Mouse (Mus musculus) olfactory bulb, adult 2 months (tissue): ENCODE results near the gene Arrb1.

Experiments
- CTCF ChIP-seq: fragments of 200-500 bp; IDR thresholded peaks from 2 replicates; pipeline ENCODE4 v1.5.1; 2012; ENCODE audit warnings: low read depth, mild to moderate bottlenecking, low read length, moderate library complexity; ENCODE audit not compliant: insufficient read depth
- POLR2A ChIP-seq: fragments of 200-500 bp; IDR thresholded peaks from 2 replicates; pipeline ENCODE4 v1.6.1; 2012; ENCODE audit warnings: mild to moderate bottlenecking, low read depth, low read length, moderate library complexity; ENCODE audit not compliant: insufficient read depth

DNA sequence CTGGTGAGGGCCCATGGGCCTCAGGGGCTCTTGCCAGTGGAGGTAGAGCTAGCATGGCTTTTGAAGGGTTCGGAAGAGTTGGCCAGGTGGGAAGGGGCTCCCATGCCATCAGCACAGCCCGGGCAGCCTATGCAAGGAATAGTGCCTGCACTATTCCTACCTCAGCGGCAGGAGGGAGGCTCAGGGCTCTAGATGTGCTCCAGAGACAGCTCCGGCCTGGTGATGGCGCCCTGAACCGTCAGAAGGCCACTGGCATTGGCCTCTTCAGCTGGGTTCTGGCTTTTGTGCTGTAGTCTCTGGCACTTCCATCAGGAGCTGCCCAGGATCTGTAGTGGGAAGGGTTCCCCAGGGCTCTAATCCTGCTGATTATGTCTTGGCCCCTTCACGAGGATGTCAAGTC is 28.0 kb downstream of the Arrb1 start:
- TF ChIP-seq CTCF: no peak
- no peak for TF ChIP-seq POLR2A
